Mouse (Mus musculus) heart, adult 8-10 months (tissue): ENCODE measurements around the gene Dlgap1. TPM values are rescaled to one million over a fixed set of nuclear protein-coding genes. Genes with fewer than 3 reads are reported as not detected.

Experiments used
- DNase-seq: peaks from one replicate; pipeline ENCODE4 v3.0.0; 2022; ENCODE audit warnings: low spot score
- total RNA-seq, 4 experiments: library from RNA; stranded (reverse); gene quantifications; 2 replicates each; pipeline ENCODE4 v1.2.4; 2022

Dlgap1 gene
- total RNA-seq, 4 experiments from 2014 or later: 0.49 to 1.1 (median 0.80) TPM

GRCm38 (mm10) chr17:70172500-70173036 lies 203.7 kb downstream of the Dlgap1 start:
- DNase-seq: no peak

GRCm38 (mm10) chr17:70173916-70174315 lies 205.0 kb downstream of the Dlgap1 start:
- no peak for DNase-seq

- no peak for DNase-seq
Measured at GRCm38 (mm10) chr17:70191228-70191627, 222.4 kb downstream of the Dlgap1 start.

- no peak for DNase-seq
Measured at GRCm38 (mm10) chr17:70222891-70223290, 254.0 kb downstream of the Dlgap1 start.

- no peak for DNase-seq
Measured at GRCm38 (mm10) chr17:70247342-70247741, 278.5 kb downstream of the Dlgap1 start.

- no peak for DNase-seq
Measured at GRCm38 (mm10) chr17:70248250-70248649, 279.4 kb downstream of the Dlgap1 start.

DNA sequence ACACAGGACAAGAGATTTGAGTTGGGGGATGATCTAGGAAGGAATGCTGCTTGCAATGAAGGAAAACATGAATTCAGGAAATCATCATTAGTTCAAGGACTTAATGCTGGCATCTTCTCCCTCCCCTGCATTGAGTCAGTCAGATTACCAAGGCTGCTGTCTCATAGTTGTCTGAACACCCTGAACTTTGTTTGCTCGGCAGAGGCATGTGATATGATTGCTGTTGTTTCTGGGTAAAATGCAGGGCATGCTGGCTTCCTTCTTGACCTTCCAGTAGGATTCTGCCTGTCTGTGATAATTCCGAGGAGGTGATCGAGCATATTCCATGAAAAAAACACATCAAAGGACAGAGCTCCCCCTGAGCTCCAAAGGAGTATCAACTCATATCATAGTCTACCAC lies 283.6 kb downstream of the Dlgap1 start:
- DNase-seq: no peak

GRCm38 (mm10) chr17:70256371-70256770 lies 287.5 kb downstream of the Dlgap1 start:
- DNase-seq: no peak

GRCm38 (mm10) chr17:70263156-70263555 lies 294.3 kb downstream of the Dlgap1 start:
- DNase-seq: no peak

DNA sequence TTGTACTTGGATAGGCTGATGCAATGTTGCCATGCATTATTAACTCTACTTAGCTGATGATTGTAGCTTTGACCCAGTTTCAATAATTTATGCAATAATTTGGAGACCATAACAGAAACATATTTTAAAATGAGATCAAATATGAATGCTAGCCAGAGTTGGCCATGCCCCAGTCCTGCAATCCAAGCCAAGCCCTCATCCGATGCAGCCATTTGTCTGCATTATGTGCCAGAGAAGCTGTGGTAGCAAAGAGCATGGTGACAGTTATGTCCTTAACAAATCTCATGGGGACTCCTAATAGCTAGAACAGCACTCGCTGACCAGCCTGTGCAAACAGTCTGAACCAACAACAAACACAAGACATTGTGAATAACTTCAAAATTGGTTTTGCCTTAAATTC lies 303.3 kb downstream of the Dlgap1 start:
- no peak for DNase-seq

DNA sequence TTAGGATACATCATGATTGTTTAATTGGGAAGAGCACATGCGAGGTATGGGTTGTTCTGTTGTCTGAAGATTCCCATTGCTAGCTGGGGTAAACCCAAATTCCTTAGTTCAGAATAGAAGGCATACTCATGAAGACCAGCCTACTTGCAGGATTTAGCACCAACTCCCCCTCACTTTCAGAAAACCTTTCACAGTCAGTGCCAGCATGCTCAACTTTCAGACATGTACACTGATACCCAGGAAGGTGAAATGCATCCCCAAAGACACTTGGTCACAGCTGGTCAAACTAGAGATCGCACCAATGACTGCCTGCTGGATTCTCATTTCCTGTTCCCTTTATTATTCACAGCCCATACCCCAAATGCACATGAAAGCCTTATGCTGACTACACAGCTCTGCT lies 318.8 kb downstream of the Dlgap1 start:
- DNase-seq: no peak

GRCm38 (mm10) chr17:70294106-70294505 lies 325.2 kb downstream of the Dlgap1 start:
- DNase-seq: no peak

- DNase-seq: no peak
Measured at GRCm38 (mm10) chr17:70301941-70302478, 333.1 kb downstream of the Dlgap1 start.

- DNase-seq: no peak
Measured at GRCm38 (mm10) chr17:70302656-70303055, 333.8 kb downstream of the Dlgap1 start.

DNA sequence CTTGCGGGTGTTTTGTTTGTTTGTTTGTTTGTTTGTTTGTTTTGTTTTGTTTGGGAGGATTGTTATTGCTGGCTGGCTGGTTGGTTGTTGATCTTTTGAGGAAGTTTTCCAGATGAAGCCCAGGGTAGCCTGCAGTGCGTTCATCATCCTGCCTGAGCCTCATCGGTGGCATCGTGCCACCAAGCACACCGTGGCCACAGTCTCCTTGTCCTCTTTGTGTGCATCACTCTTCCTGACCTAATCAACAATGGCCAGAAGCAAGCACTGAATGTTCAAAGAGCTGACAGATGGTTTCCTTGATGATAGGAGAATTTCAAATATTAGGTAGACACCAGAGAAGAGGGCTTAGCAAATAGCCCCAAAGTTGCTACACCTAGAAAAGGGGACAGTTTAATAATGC lies 336.1 kb downstream of the Dlgap1 start:
- DNase-seq: no peak

- no peak for DNase-seq
Measured at GRCm38 (mm10) chr17:70307418-70308176, 338.7 kb downstream of the Dlgap1 start.

- DNase-seq: no peak
Measured at GRCm38 (mm10) chr17:70308364-70309231, 339.7 kb downstream of the Dlgap1 start.

DNA sequence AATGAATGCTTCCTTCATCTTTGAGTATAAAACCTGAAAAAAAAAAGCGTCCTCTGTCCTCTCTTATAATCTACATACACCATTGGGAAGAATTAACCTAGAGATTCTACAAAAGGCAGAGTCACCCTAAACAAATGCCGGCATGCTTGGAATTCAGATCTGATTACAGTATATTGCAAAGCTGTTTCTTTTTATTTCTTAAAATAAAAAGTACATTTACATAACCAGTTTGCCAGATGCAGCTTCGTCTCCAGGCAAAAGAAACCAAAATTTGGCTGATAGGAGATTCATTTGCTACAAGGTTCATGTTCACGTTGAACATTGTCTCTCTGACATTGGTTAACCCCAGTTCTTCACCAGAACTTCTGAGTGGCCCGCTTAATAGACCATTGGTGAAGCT lies 347.5 kb downstream of the Dlgap1 start:
- DNase-seq: no peak

- no peak for DNase-seq
Measured at GRCm38 (mm10) chr17:70317779-70318178, 348.9 kb downstream of the Dlgap1 start.

DNA sequence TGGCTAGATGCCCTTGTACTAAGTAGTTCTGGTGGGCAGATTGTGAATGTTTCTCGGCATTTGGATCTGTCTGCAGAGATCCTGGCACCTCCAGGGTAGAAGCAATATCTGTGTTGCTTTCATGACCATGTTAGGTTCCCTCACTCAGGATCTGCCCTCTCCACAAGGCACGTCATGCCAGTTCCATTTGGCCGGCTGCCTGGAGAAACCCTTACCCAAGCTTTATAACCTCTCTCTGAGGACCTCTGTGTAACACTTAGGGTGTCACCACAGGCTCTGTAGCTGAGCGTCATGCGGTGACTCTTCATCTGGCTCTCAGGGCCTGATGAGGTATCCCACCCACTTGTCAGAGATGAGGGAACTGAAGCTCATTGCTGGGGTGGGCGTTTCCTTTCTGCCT lies 353.1 kb downstream of the Dlgap1 start:
- no peak for DNase-seq

GRCm38 (mm10) chr17:70333440-70333839 lies 364.6 kb downstream of the Dlgap1 start:
- DNase-seq: no peak

- DNase-seq: no peak
Measured at GRCm38 (mm10) chr17:70334171-70334570, 365.3 kb downstream of the Dlgap1 start.
